Mouse (Mus musculus) forebrain, embryonic 14.5 days (tissue): ENCODE data around the gene Ppp1r10. TPM values are rescaled to one million over a fixed set of nuclear protein-coding genes. Genes with fewer than 3 reads are reported as not detected.

Source experiments
- ATAC-seq: fragments of 200-750 bp; cut with Nextera tagmentation; 2 replicates; pipeline ENCODE4 v1.8.0; 2017; ENCODE audit warnings: mild to moderate bottlenecking, moderate library complexity
- DNase-seq: peaks from one replicate; pipeline ENCODE4 v3.0.0-alpha.2; 2015; ENCODE audit warnings: low spot score
- H3K27ac ChIP-seq: fragments of 300-500 bp; sonication (generic); 2 replicates; pipeline ENCODE4 v1.5.1; 2014; ENCODE audit warnings: low read depth, mild to moderate bottlenecking, control low read depth, low read length, moderate library complexity
- H3K27me3 ChIP-seq: fragments of 300-500 bp; sonication (generic); replicated peaks from 2 replicates; pipeline ENCODE4 v1.6.1; 2014; ENCODE audit warnings: low read length, control low read depth, mixed read lengths; ENCODE audit not compliant: control insufficient read depth, insufficient read depth
- H3K36me3 ChIP-seq: fragments of 300-500 bp; sonication (generic); 2 replicates; pipeline ENCODE4 v1.6.1; 2014; ENCODE audit warnings: low read length, control low read depth; ENCODE audit not compliant: control insufficient read depth, insufficient read depth
- H3K4me1 ChIP-seq: fragments of 300-500 bp; sonication (generic); 2 replicates; pipeline ENCODE4 v1.6.1; 2014; ENCODE audit warnings: antibody characterized with exemption, low read length, control low read depth; ENCODE audit not compliant: control insufficient read depth, insufficient read depth
- H3K4me2 ChIP-seq: fragments of 300-500 bp; sonication (generic); 2 replicates; pipeline ENCODE4 v1.6.1; 2014; ENCODE audit warnings: mild to moderate bottlenecking, control low read depth, low read length
- H3K4me3 ChIP-seq: fragments of 300-500 bp; sonication (generic); 2 replicates; pipeline ENCODE4 v1.5.1; 2014; ENCODE audit warnings: low read depth, low read length, control low read depth
- H3K9ac ChIP-seq: fragments of 300-500 bp; sonication (generic); 2 replicates; pipeline ENCODE4 v1.6.1; 2014; ENCODE audit warnings: mild to moderate bottlenecking, low read length, control low read depth, moderate library complexity
- H3K9me3 ChIP-seq: fragments of 300-500 bp; sonication (generic); replicated peaks from 2 replicates; pipeline ENCODE4 v1.6.1; 2016; ENCODE audit warnings: low read length, control low read depth, mixed read lengths; ENCODE audit not compliant: control insufficient read depth
- WGBS: fragments of 180-500 bp; shearing (Covaris S2); extraction: QIAGEN DNeasy Blood & Tissue Kit; methylation state at CpG from one replicate; pipeline ENCODE4 v1.1.7; 2014; 5-methylcytosine and 5-hydroxymethylcytosine counted together
- polyA plus RNA-seq: library from polyadenylated mRNA; unstranded; fragments of >200 nt; fragmentation: Nextera tagmentation; extraction: Ambion mirVana; gene quantifications from 2 replicates; pipeline ENCODE4 v1.2.1, GENCODE M21; 2014

The Ppp1r10 gene
- polyA plus RNA-seq, 1 experiment from 2014 or later: 34.9 TPM

- WGBS: 34% methylated on average over 21 of the region's 21 CpGs
- peak overlapping the region; percentile 36; the same call in 1 of the 2 replicates for H3K27ac ChIP-seq
- H3K9me3 ChIP-seq: peaks cover 4% of the 10 kb centered on the region; the same call in 1 of the 2 replicates
- peak overlapping the region; percentile 25; the same call in 1 of the 2 replicates for H3K4me2 ChIP-seq
- no peak overlapping the region for H3K4me3 ChIP-seq
- ATAC-seq: peak; percentile 57
- H3K4me1 ChIP-seq: peaks cover 16% of the 10 kb centered on the region
- peaks cover 38% of the 10 kb centered on the region for H3K36me3 ChIP-seq
- DNase-seq: peak; percentile 83
- peak overlapping the region; percentile 37; the same call in 1 of the 2 replicates for H3K9ac ChIP-seq
- no peaks in the 10 kb centered on the region for H3K27me3 ChIP-seq
Measured at GRCm38 (mm10) chr17:35873774-35874519, 42.3 kb upstream of the Ppp1r10 start.

GRCm38 (mm10) chr17:35874721-35875120, 41.5 kb upstream of the Ppp1r10 start:
- Histone ChIP-seq H3K27ac (no peak overlapping the region), H3K4me2 (no peak overlapping the region), H3K9me3 (peaks cover 4% of the 10 kb centered on the region; the same call in 1 of the 2 replicates), H3K4me1 (peaks cover 9% of the 10 kb centered on the region), H3K27me3 (no peaks in the 10 kb centered on the region), H3K9ac (no peak overlapping the region), H3K4me3 (no peak overlapping the region), H3K36me3 (peaks cover 38% of the 10 kb centered on the region)
- no peak for ATAC-seq
- WGBS: 91% methylated on average over 6 of the region's 6 CpGs
- no peak for DNase-seq

- H3K36me3 ChIP-seq: peaks cover 48% of the 10 kb centered on the region
- DNase-seq (peak; percentile 98), ATAC-seq (peak; percentile 94)
- H3K9me3 ChIP-seq: no peaks in the 10 kb centered on the region
- H3K4me2 ChIP-seq: peak within 1 kb of the TSS; percentile 86
- WGBS: 6% methylated on average over 66 of the region's 66 CpGs
- peak within 1 kb of the TSS; percentile 87 for H3K9ac ChIP-seq
- H3K4me3 ChIP-seq: peak within 1 kb of the TSS; percentile 91
- peaks cover 4% of the 10 kb centered on the region; the same call in 1 of the 2 replicates for H3K4me1 ChIP-seq
- peak within 1 kb of the TSS; percentile 60 for H3K27ac ChIP-seq
- no peaks in the 10 kb centered on the region for H3K27me3 ChIP-seq
Measured at GRCm38 (mm10) chr17:35879245-35880057, 36.8 kb upstream of the Ppp1r10 start, which contains the start of gene Dhx16. Gene Dhx16 (plus strand): TSS chr17:35879819.

DNA sequence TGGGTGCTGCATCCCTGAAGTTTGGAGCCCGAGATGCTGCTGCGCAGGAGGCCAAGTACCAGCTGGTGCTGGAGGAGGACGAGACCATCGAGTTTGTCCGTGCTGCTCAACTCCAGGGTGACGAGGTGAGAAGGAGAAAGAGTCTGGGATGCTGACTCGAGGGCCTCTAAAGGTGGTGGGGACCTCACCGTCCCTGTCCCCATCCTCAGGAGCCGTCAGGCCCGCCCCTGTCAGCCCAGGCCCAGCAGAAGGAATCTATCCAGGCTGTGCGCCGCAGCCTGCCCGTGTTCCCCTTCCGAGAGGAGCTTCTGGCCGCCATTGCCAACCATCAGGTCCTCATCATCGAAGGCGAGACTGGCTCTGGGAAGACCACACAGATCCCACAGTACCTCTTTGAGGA, 33.3 kb upstream of the Ppp1r10 start:
- Histone ChIP-seq H3K9me3 (no peaks in the 10 kb centered on the region), H3K9ac (no peak overlapping the region), H3K4me3 (no peak overlapping the region), H3K4me2 (no peak overlapping the region), H3K4me1 (peaks cover 4% of the 10 kb centered on the region; the same call in 1 of the 2 replicates), H3K27ac (no peak overlapping the region), H3K27me3 (no peaks in the 10 kb centered on the region), H3K36me3 (peaks cover 62% of the 10 kb centered on the region)
- 95% methylated on average over 17 of the region's 17 CpGs for WGBS
- no peak for DNase-seq
- ATAC-seq: no peak

GRCm38 (mm10) chr17:35883777-35884176, 32.5 kb upstream of the Ppp1r10 start:
- H3K9me3 ChIP-seq: no peaks in the 10 kb centered on the region
- ATAC-seq: no peak
- WGBS: 96% methylated on average over 14 of the region's 14 CpGs
- no peak for DNase-seq
- H3K36me3 ChIP-seq: peaks cover 70% of the 10 kb centered on the region
- no peak overlapping the region for H3K27ac ChIP-seq
- peaks cover 4% of the 10 kb centered on the region; the same call in 1 of the 2 replicates for H3K4me1 ChIP-seq
- H3K9ac ChIP-seq: no peak overlapping the region
- H3K4me2 ChIP-seq: no peak overlapping the region
- H3K27me3 ChIP-seq: no peaks in the 10 kb centered on the region
- H3K4me3 ChIP-seq: no peak overlapping the region

GRCm38 (mm10) chr17:35887725-35888124, 28.5 kb upstream of the Ppp1r10 start:
- Histone ChIP-seq H3K9ac (no peak overlapping the region), H3K27ac (no peak overlapping the region), H3K9me3 (no peaks in the 10 kb centered on the region), H3K4me3 (no peak overlapping the region), H3K36me3 (peaks cover 96% of the 10 kb centered on the region), H3K27me3 (no peaks in the 10 kb centered on the region), H3K4me1 (no peaks in the 10 kb centered on the region), H3K4me2 (no peak overlapping the region)
- 94% methylated on average over 13 of the region's 17 CpGs for WGBS
- ATAC-seq: no peak
- no peak for DNase-seq

DNA sequence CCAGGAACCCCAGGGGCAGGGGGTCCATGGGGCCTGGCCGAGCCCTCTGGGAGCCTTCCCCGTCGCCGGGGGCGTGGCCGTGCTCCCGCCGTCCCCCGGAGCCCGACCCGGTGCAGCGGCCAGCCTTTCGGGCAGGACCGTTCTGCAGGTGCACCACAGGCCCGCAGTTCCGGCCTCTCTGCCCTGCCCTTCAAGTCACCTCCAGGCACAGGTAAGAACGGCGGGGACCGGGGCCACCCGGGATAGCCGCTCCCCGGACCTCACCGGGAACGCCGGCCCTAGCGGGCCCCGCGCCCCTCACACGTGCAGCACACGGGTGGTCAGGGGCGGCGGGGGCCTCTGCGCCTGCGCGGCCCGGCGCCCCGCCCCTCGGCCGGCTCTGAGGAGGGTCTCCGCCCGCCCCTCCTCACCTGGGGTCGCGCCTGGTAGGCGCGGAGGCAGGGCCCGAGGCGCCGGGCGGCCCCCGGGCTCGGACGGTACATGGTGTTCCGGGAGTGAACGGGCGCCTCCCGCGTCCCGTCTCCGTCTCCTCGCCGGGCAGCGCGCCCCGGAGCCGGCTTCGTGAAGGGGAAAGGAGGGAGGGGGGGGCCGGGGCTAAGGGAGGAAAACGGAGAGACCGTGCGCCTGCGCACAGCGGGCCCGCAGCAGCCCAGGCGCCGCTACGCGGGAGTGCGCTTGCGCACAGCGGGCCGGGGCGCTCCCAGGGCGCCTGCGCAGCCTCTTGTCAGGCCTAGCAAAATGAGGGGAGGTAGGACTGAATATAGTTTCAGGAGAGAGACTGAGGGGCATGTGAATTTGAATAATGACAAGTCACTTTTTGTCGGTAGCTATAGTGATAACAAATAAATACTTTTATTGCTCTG, 19.2 kb upstream of the Ppp1r10 start, which contains the start of gene 2310061I04Rik:
Gene 2310061I04Rik, minus strand, starts transcription at position 651 of the 863 bp plus-strand sequence.
- Histone ChIP-seq H3K27ac (peak within 1 kb of the TSS; percentile 83), H3K36me3 (peaks cover 69% of the 10 kb centered on the region), H3K9me3 (no peaks in the 10 kb centered on the region), H3K4me3 (peak within 1 kb of the TSS; percentile 77), H3K4me1 (peaks cover 6% of the 10 kb centered on the region), H3K4me2 (peak within 1 kb of the TSS; percentile 100), H3K9ac (peak within 1 kb of the TSS; percentile 89), H3K27me3 (no peaks in the 10 kb centered on the region)
- DNase-seq: peak; percentile 96
- WGBS: under 1% methylated on average over 81 of the region's 86 CpGs
- peak; percentile 96 for ATAC-seq
